Mouse (Mus musculus) liver, adult 2 months (tissue): Measurements from ENCODE around the gene Nog. TPM values are rescaled to one million over a fixed set of nuclear protein-coding genes. Genes with fewer than 3 reads are reported as not detected.
A peak's percentile ranks its signal among the peaks of the same experiment; 100 is the strongest.

Experiments used
- DNase-seq: peaks from one replicate; pipeline ENCODE4 v3.0.0-alpha.2; 2011; ENCODE audit warnings: low read depth, low spot score; ENCODE audit errors: extremely low read depth
- H3K27ac ChIP-seq: fragments of 200-500 bp; replicated peaks from 2 replicates; pipeline ENCODE4 v1.5.1; 2012; ENCODE audit warnings: low read depth, mild to moderate bottlenecking, control low read depth, inconsistent platforms, low read length; ENCODE audit not compliant: insufficient read depth
- H3K27me3 ChIP-seq: fragments of 200-500 bp; 2 replicates; pipeline ENCODE4 v1.6.1; 2012; ENCODE audit warnings: mild to moderate bottlenecking, moderate library complexity, low read length, inconsistent platforms; ENCODE audit not compliant: control insufficient read depth, insufficient read depth
- H3K36me3 ChIP-seq: fragments of 200-500 bp; 2 replicates; pipeline ENCODE4 v1.6.1; 2012; ENCODE audit warnings: low read length, inconsistent platforms; ENCODE audit not compliant: control insufficient read depth, insufficient read depth
- H3K4me1 ChIP-seq: fragments of 200-500 bp; 2 replicates; pipeline ENCODE4 v1.6.1; 2011; ENCODE audit warnings: low read length; ENCODE audit not compliant: control insufficient read depth, insufficient read depth
- H3K4me3 ChIP-seq: fragments of 200-500 bp; 2 replicates; pipeline ENCODE4 v1.5.1; 2011; ENCODE audit warnings: low read depth, mild to moderate bottlenecking, control low read depth, low read length, moderate library complexity; ENCODE audit not compliant: insufficient read depth
- H3K79me2 ChIP-seq: fragments of 200-500 bp; 2 replicates; pipeline ENCODE4 v1.6.1; 2012; ENCODE audit warnings: inconsistent platforms, mild to moderate bottlenecking, low read length, moderate library complexity; ENCODE audit not compliant: control insufficient read depth, insufficient read depth
- H3K9ac ChIP-seq: fragments of 200-500 bp; 2 replicates; pipeline ENCODE4 v1.6.1; 2012; ENCODE audit warnings: low read depth, mild to moderate bottlenecking, control low read depth, inconsistent platforms, low read length
- CTCF ChIP-seq: fragments of 200-500 bp; IDR thresholded peaks from 2 replicates; pipeline ENCODE4 v1.5.1; 2011; ENCODE audit warnings: low read depth, low read length, control low read depth
- POLR2A ChIP-seq: fragments of 200-500 bp; IDR thresholded peaks from 2 replicates; pipeline ENCODE4 v1.6.1; 2011; ENCODE audit warnings: low read length, control low read depth; ENCODE audit not compliant: insufficient read depth; ENCODE audit errors: extremely low read depth
- WGBS: fragments of 180-500 bp; shearing (Covaris S2); methylation state at CpG from one replicate; pipeline ENCODE4 v1.1.7; 2018; 5-methylcytosine and 5-hydroxymethylcytosine counted together
- polyA plus RNA-seq: library from polyadenylated mRNA; depleted of rRNA; stranded (reverse); fragments of >200 nt; gene quantifications from 2 replicates; pipeline ENCODE4 v1.2.3, GENCODE M21; 2012
- total RNA-seq: library from RNA; depleted of rRNA; stranded (reverse); fragments of >200 nt; gene quantifications from 2 replicates; pipeline ENCODE4 v1.2.3, GENCODE M21; 2014

Nog gene
- total and polyA plus RNA-seq, 2 experiments, result not detected

DNA sequence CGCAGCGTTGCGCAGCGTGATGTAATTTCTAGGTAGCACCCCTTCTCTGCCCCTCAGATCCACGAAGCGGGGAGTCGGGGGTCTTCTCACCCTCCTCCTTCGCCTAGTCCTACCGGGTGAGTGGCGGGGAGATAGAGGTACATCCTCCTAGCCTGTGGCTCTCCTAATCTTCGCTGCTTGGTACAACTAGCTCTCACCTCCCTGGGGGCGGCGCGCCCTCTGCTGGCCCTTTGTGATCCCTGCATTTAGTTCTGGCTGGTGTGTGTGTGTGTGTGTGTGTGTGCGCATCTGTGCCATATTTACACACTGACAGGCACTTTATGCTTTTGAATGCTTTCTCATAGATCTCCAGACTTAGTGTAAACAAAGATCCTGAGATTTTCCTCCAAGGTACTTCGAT lies 1.3 kb upstream of the Nog start:
- Histone ChIP-seq H3K4me1 (no peaks in the 10 kb centered on the region), H3K4me3 (no peak overlapping the region; the same call in 1 of the 2 replicates), H3K27ac (no peak overlapping the region), H3K9ac (no peak overlapping the region), H3K27me3 (peaks cover 18% of the 10 kb centered on the region; the same call in 1 of the 2 replicates), H3K79me2 (no peaks in the 10 kb centered on the region), H3K36me3 (no peaks in the 10 kb centered on the region)
- 2% methylated on average over 16 of the region's 16 CpGs for WGBS
- DNase-seq, result peak; percentile 24
- peak; percentile 96 for TF ChIP-seq CTCF
- no peak for TF ChIP-seq POLR2A

DNA sequence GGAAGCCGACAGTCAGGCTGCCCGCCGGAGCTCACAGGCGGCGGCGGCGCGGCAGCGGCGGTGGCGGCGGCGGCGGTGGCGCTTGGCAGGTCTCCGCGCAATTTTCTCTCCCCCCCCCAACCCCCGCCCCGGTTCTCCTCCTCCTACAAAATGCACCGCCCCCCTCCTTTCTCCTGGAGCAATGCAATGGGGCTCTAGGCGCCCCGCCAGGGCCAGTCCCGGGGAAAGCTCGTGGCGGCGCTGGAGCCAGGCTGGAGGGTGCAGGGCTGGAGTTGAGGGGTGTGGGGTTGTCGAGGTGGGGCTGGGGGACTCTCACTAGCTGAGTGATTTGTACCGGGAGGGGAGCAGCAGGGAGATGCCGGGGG lies 666 bp upstream of the Nog start:
- H3K4me1 ChIP-seq, result no peaks in the 10 kb centered on the region
- no peaks in the 10 kb centered on the region for H3K79me2 ChIP-seq
- 3% methylated on average over 26 of the region's 29 CpGs for WGBS
- TF ChIP-seq POLR2A, result no peak
- TF ChIP-seq CTCF, result no peak
- DNase-seq, result no peak
- H3K36me3 ChIP-seq, result no peaks in the 10 kb centered on the region
- no peak overlapping the region for H3K4me3 ChIP-seq
- no peak overlapping the region for H3K9ac ChIP-seq
- peaks cover 18% of the 10 kb centered on the region; the same call in 1 of the 2 replicates for H3K27me3 ChIP-seq
- H3K27ac ChIP-seq, result no peak overlapping the region

DNA sequence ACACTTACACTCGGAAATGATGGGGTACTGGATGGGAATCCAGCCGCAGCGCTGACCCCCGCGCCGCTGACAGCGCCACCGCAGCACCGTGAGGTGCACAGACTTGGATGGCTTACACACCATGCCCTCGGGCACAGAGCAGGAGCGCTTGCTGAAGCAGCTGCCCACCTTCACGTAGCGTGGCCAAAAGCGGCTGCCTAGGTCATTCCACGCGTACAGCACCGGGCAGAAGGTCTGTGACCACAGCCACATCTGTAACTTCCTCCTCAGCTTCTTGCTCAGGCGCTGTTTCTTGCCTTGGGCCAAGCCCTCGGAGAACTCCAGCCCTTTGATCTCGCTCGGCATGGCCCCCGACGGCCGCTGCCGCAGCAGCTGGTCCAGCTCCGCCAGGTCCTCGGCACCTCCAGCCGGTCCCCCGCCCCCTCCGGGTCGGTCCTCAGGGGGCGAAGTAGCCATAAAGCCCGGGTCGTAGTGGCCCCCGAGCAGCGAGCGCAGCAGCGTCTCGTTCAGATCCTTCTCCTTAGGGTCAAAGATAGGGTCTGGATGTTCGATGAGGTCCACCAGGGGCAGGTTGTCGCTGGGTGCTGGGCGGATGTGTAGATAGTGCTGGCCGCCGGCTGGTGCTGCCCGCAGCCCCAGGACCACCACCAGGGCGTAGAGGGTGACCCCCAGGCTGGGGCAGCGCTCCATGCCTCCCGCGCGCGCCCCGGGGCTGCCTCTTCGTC lies 639 bp downstream of the Nog start:
- Histone ChIP-seq H3K79me2 (no peaks in the 10 kb centered on the region), H3K27ac (no peak overlapping the region), H3K4me1 (no peaks in the 10 kb centered on the region), H3K4me3 (peak overlapping the region; percentile 17; the same call in 1 of the 2 replicates), H3K27me3 (peaks cover 18% of the 10 kb centered on the region; the same call in 1 of the 2 replicates), H3K36me3 (no peaks in the 10 kb centered on the region), H3K9ac (no peak overlapping the region)
- DNase-seq, result no peak
- WGBS, result 3% methylated on average over 53 of the region's 53 CpGs
- TF ChIP-seq CTCF, result no peak
- TF ChIP-seq POLR2A, result no peak

DNA sequence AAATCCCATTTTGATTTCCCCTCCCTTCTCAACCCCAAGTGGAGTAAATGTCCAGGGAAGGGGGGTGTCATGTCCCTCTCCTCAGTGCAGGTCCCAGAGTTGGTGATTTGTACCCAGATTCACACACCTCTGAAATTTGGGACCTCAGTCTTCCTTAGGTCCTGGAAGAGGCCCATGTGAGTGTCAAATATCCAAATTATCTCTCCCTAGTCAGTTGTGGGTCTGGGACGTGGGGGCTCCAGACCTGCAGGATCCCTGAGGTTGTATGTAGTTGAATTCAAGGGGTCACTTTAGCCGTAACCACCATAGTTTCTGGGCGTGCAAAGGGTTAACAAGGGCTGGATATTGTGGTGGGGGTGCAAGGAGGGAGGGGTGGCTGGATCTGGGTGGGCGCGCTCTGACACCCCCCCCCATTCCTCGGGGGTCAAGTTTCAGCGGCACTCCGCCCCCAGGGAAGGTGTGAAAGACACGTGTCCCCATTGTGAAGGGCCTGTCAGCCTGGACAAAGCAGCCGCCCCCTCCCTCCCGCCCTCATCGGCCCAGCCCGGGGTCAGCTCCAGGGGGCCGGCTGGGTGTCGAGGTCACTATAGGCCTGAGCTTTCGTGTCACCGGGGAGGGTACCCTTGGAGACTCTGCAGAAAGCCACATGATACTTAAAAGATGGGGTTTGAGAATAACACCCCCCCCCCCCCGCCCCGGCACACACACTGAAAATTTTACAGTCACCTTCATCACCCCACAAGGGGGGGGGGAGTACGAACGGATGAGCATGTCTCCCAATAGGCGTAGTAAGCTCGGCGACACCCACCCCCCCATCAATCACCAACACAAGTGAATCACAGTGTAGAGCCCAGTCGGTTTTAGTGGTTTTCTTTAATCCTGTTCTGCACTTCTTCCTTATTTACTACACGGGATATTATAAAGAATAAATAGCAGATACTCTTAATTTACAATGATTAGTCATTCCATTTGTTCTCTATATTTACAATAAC lies 2.1 kb downstream of the Nog start:
- TF ChIP-seq POLR2A (no peak), CTCF (no peak)

DNA sequence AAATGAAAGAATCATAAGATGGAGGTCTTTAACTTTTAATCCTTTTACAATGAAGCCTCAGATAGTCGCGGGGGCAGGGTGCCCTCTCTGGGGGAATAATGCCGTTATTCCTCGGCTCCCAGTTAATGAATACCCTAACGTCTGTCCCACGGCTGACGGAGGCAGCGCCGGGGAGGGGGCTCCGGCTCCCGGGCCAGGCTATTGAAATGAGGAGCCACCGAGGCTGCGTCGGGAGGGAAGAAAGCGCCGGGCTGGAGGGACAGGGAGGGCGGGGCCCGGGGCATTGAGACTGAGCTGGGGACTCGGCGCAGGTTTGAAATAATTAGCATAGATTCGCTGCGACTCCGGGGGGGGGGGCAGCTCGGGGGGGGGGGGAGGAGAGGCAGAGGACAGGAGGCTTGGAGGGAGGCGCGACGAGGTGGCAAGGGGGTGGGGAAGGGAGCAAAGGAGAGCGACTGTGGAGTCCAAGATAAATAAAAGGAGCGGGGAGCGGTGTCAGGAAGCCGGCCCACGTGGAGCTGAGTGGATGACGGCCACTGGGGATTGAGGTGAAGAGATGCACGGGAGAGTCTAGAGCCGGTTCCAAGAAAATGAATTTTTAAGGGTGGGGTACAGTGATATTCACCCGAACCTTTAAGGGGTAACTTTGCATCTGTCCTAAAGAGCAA lies 2.9 kb downstream of the Nog start:
- DNase-seq, result no peak
- Histone ChIP-seq H3K36me3 (no peaks in the 10 kb centered on the region), H3K9ac (no peak overlapping the region)

More for the DNA sequence above, 2.1 kb downstream of the Nog start:
- Histone ChIP-seq H3K4me1 (no peaks in the 10 kb centered on the region), H3K79me2 (no peaks in the 10 kb centered on the region), H3K27ac (no peak overlapping the region), H3K9ac (no peak overlapping the region), H3K27me3 (peaks cover 18% of the 10 kb centered on the region; the same call in 1 of the 2 replicates), H3K4me3 (no peak overlapping the region), H3K36me3 (no peaks in the 10 kb centered on the region)
- DNase-seq, result no peak
- WGBS, result 4% methylated on average over 25 of the region's 26 CpGs

More for the DNA sequence above, 2.9 kb downstream of the Nog start:
- Histone ChIP-seq H3K4me3 (no peak overlapping the region), H3K27ac (no peak overlapping the region), H3K4me1 (no peaks in the 10 kb centered on the region), H3K27me3 (peaks cover 18% of the 10 kb centered on the region; the same call in 1 of the 2 replicates), H3K79me2 (no peaks in the 10 kb centered on the region)
- WGBS, result 3% methylated on average over 33 of the region's 36 CpGs
- TF ChIP-seq CTCF, result no peak
- TF ChIP-seq POLR2A, result no peak
